In the genomic region with DNA sequence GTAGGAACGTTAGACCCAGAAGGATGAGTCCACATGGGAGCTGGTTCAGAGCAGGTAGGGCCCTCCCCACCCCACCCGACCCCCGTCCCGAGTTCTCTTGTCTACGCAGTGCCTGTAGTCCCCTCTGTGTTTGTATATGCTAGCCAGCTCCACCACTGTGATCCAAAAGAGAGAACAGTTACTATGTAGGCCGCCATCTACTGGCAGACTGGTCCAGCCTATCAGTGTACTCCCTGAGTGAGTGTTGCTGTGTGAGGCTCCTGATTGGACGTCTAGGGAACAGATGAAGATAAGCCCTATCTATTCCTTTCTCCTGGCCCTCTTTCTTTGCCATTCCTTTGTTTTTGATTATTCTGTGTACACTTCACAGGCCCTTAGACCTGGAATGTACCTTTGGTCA, we compare ENCODE assay signal across 8 mouse cellular contexts.
A peak's percentile ranks its signal among the peaks of the same experiment; 100 is the strongest.
DNase-seq lines count a peak whose midpoint lies in the region; ATAC-seq lines count a peak whose summit lies in the region.
"Had no signal": no experiment of that assay in that cellular context is flagged by ENCODE, and none has a peak within 500 bp of the region (broad histone marks: within the 10 kb centered on the region; RNA-seq: fewer than 3 reads in every experiment).

No protein-coding gene starts in this region.

- H3K9me3 ChIP-seq in midbrain, embryonic 13.5 days: no peaks in the 10 kb centered on the region
- H3K9me3 ChIP-seq in midbrain, embryonic 14.5 days (ENCODE audit: control insufficient read depth, low read length): no peaks in the 10 kb centered on the region
- H3K9me3 ChIP-seq in liver, embryonic 12.5 days (replicated peaks): no peaks in the 10 kb centered on the region
- H3K9me3 ChIP-seq in stomach, embryonic 14.5 days (ENCODE audit: control insufficient read depth, low read depth, low read length): no peaks in the 10 kb centered on the region
- H3K9me3 ChIP-seq in neural tube, embryonic 15.5 days (replicated peaks): no peaks in the 10 kb centered on the region
- H3K9me3 ChIP-seq: embryonic facial prominence, embryonic 12.5 days had no signal

- H3K27ac ChIP-seq in midbrain, embryonic 13.5 days: no peak overlapping the region
- no peak overlapping the region for H3K27ac ChIP-seq in midbrain, embryonic 14.5 days (replicated peaks; ENCODE audit: low read depth, low read length)
- H3K27ac ChIP-seq in liver, embryonic 12.5 days: no peak overlapping the region
- no peak overlapping the region for H3K27ac ChIP-seq in stomach, embryonic 14.5 days (ENCODE audit: low read length)
- no peak overlapping the region for H3K27ac ChIP-seq in neural tube, embryonic 15.5 days (replicated peaks)
- H3K27ac ChIP-seq: embryonic facial prominence, embryonic 12.5 days had no signal

- H3K4me2 ChIP-seq in midbrain, embryonic 13.5 days (replicated peaks): no peak overlapping the region
- H3K4me2 ChIP-seq in midbrain, embryonic 14.5 days (ENCODE audit: low read length): no peak overlapping the region
- H3K4me2 ChIP-seq in liver, embryonic 12.5 days: no peak overlapping the region
- H3K4me2 ChIP-seq in stomach, embryonic 14.5 days (replicated peaks; ENCODE audit: low read depth, low read length): no peak overlapping the region
- no peak overlapping the region for H3K4me2 ChIP-seq in neural tube, embryonic 15.5 days
- H3K4me2 ChIP-seq: embryonic facial prominence, embryonic 12.5 days had no signal

- no peak overlapping the region for H3K9ac ChIP-seq in midbrain, embryonic 13.5 days (replicated peaks)
- no peak overlapping the region for H3K9ac ChIP-seq in midbrain, embryonic 14.5 days (replicated peaks; ENCODE audit: low read length)
- no peak overlapping the region for H3K9ac ChIP-seq in liver, embryonic 12.5 days
- H3K9ac ChIP-seq in stomach, embryonic 14.5 days (replicated peaks; ENCODE audit: low read depth, low read length): no peak overlapping the region
- H3K9ac ChIP-seq in neural tube, embryonic 15.5 days (replicated peaks): no peak overlapping the region
- H3K9ac ChIP-seq: embryonic facial prominence, embryonic 12.5 days had no signal

- no peak for DNase-seq in midbrain, embryonic 14.5 days
- DNase-seq in heart, adult 8-10 months (ENCODE audit: low spot score): peak; percentile 28
- DNase-seq in cerebellum, adult 8-10 months: no peak

- no peaks in the 10 kb centered on the region for H3K36me3 ChIP-seq in midbrain, embryonic 13.5 days
- H3K36me3 ChIP-seq in midbrain, embryonic 14.5 days (ENCODE audit: control insufficient read depth, insufficient read depth, low read length): no peaks in the 10 kb centered on the region
- H3K36me3 ChIP-seq in liver, embryonic 12.5 days: no peaks in the 10 kb centered on the region
- no peaks in the 10 kb centered on the region for H3K36me3 ChIP-seq in stomach, embryonic 14.5 days (ENCODE audit: control insufficient read depth, insufficient read depth, low read length)
- H3K36me3 ChIP-seq in neural tube, embryonic 15.5 days: no peaks in the 10 kb centered on the region
- H3K36me3 ChIP-seq: embryonic facial prominence, embryonic 12.5 days had no signal

- WGBS in midbrain, embryonic 13.5 days: 66% methylated on average over 7 of the region's 7 CpGs
- 66% methylated on average over 7 of the region's 7 CpGs for WGBS in midbrain, embryonic 14.5 days
- 46% methylated on average over 7 of the region's 7 CpGs for WGBS in liver, embryonic 12.5 days (ENCODE audit: insufficient replicate concordance)
- 51% methylated on average over 7 of the region's 7 CpGs for WGBS in stomach, embryonic 14.5 days
- 67% methylated on average over 7 of the region's 7 CpGs for WGBS in neural tube, embryonic 15.5 days

- H3K4me1 ChIP-seq in midbrain, embryonic 13.5 days (replicated peaks): no peaks in the 10 kb centered on the region
- no peaks in the 10 kb centered on the region for H3K4me1 ChIP-seq in midbrain, embryonic 14.5 days (ENCODE audit: control insufficient read depth, insufficient read depth, low read length)
- H3K4me1 ChIP-seq in liver, embryonic 12.5 days: no peaks in the 10 kb centered on the region
- H3K4me1 ChIP-seq in stomach, embryonic 14.5 days (ENCODE audit: control insufficient read depth, insufficient read depth, low read length): no peaks in the 10 kb centered on the region
- no peaks in the 10 kb centered on the region for H3K4me1 ChIP-seq in neural tube, embryonic 15.5 days

- no peaks in the 10 kb centered on the region for H3K27me3 ChIP-seq in midbrain, embryonic 13.5 days
- no peaks in the 10 kb centered on the region for H3K27me3 ChIP-seq in midbrain, embryonic 14.5 days (ENCODE audit: control insufficient read depth, insufficient read depth, low read length)
- peaks cover 21% of the 10 kb centered on the region for H3K27me3 ChIP-seq in liver, embryonic 12.5 days (replicated peaks)
- H3K27me3 ChIP-seq in stomach, embryonic 14.5 days (ENCODE audit: control insufficient read depth, insufficient read depth, low read length): no peaks in the 10 kb centered on the region
- no peaks in the 10 kb centered on the region for H3K27me3 ChIP-seq in neural tube, embryonic 15.5 days (replicated peaks)
- H3K27me3 ChIP-seq: embryonic facial prominence, embryonic 12.5 days had no signal

- peak; percentile 40; the same call in 1 of the 2 replicates for ATAC-seq in midbrain, embryonic 13.5 days
- no peak for ATAC-seq in midbrain, embryonic 14.5 days (ENCODE audit: low FRiP score, low TSS enrichment)
- ATAC-seq in liver, embryonic 12.5 days: peak; percentile 60; the same call in 1 of the 2 replicates
- peak; percentile 79 for ATAC-seq in stomach, embryonic 14.5 days (ENCODE audit: insufficient number of reproducible peaks, insufficient read depth, low FRiP score, low read depth)
- ATAC-seq in neural tube, embryonic 15.5 days (ENCODE audit: low FRiP score): no peak

- no peak overlapping the region for H3K4me3 ChIP-seq in midbrain, embryonic 13.5 days (replicated peaks)
- no peak overlapping the region for H3K4me3 ChIP-seq in midbrain, embryonic 14.5 days (replicated peaks; ENCODE audit: low read depth, low read length)
- H3K4me3 ChIP-seq in liver, embryonic 12.5 days: no peak overlapping the region
- no peak overlapping the region for H3K4me3 ChIP-seq in stomach, embryonic 14.5 days (ENCODE audit: low read depth, low read length)
- H3K4me3 ChIP-seq in neural tube, embryonic 15.5 days (replicated peaks): no peak overlapping the region
- H3K4me3 ChIP-seq: embryonic facial prominence, embryonic 12.5 days had no signal

Comparison
In these comparisons a context has a peak if more than half of its experiments do, and no peak if none do; other contexts are left out.
1. ATAC-seq: peak in midbrain, embryonic 13.5 days (single experiment), liver, embryonic 12.5 days (single experiment) and stomach, embryonic 14.5 days (single experiment); none in midbrain, embryonic 14.5 days (single experiment) and neural tube, embryonic 15.5 days (single experiment).